Mouse (Mus musculus) cerebellum, adult 11-12 months (tissue): ENCODE data around the gene 1110051M20Rik.

Source experiments
- DNase-seq: peaks from one replicate; pipeline ENCODE4 v3.0.0; 2022

Gene 1110051M20Rik

DNA sequence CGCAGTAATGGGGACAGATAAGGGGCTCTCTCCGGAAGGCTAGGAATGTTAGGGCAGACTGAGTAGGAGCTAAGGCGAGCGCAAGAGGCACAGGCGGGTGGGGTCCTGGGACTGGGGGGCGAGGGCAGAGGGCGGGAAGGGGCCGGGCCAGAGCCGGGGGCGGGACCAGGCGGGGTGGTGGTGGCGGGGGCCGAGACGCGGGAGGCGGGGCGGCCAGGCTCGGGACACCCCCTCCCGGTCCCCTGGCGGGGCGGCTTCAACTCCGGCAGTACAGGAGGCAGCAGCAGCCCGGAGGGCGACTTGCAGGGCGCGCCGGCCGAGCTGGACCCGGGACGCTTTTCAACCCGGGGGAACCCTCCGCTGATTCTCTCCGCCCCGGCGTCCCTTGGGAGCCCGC, 12.8 kb upstream of the 1110051M20Rik start, which contains the start of gene Lrp4:
TSS of gene Lrp4 (plus strand) at position 253 of the 397 bp plus-strand sequence.
- DNase-seq, result no peak

DNA sequence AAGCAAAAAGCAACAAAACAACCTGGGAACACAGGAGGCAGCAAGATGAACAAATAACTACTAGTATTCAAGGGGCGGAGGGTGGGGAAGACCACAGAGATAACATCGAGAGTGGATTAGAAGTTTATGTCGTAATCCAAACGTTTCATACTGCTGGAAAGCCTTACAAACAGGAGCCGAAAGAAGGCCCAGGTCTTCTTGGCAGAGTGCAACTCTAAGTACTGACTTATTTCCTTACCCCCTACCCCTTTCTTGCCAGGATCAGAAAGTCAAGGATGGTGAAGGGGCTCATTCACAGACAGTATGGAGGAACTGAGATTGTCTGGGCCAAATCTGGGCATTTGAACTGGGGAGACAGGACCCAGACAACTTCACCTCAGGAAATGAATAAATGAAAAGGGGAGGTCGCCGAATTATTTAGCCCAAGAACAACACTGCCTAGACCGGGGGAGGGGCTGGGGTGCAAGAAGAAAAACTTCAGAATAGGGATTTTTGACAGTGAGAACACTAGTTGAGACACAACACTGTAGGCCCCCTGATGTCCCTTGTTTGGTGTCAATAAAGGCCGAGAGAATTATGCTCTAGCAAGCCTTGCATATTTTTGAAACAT, 12.1 kb upstream of the 1110051M20Rik start:
- no peak for DNase-seq

DNA sequence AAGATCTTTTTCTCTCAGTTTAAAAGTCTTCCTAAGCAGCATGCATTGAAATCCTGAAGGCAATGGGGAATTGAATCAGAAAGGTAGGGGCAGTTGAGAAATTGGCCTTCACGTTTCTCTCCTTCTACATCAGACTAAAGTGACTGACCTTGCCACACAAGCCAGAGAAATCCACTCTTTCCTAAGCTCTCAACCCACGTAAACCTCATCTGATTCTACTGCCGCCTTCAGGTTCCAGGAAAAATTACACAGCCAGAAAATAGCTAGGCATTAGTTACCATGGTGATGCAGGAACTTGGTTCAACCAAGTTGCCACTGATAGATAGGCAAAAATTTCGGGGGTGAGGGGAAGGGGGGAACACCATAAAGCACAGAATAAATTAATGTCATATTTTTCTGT, 11.3 kb upstream of the 1110051M20Rik start:
- no peak for DNase-seq

DNA sequence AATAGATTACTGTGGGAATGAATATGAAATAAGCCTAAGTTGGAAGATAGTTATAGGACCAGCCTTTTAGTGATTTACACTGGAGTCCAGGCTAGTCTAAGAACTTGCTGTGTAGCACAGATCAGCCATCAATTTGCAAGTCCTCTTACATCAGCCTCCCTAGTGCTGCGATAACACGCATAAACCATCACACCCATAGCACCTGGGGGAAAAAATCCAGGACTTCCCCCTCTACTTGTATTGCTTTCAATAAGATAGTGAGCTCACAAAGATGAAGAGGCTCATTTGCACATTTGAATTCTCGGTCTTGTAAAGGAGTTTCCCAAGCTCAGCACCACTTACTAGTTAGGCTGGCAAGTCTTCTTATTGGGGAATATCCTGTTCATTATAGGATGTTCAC, 9.9 kb upstream of the 1110051M20Rik start:
- no peak for DNase-seq

DNA sequence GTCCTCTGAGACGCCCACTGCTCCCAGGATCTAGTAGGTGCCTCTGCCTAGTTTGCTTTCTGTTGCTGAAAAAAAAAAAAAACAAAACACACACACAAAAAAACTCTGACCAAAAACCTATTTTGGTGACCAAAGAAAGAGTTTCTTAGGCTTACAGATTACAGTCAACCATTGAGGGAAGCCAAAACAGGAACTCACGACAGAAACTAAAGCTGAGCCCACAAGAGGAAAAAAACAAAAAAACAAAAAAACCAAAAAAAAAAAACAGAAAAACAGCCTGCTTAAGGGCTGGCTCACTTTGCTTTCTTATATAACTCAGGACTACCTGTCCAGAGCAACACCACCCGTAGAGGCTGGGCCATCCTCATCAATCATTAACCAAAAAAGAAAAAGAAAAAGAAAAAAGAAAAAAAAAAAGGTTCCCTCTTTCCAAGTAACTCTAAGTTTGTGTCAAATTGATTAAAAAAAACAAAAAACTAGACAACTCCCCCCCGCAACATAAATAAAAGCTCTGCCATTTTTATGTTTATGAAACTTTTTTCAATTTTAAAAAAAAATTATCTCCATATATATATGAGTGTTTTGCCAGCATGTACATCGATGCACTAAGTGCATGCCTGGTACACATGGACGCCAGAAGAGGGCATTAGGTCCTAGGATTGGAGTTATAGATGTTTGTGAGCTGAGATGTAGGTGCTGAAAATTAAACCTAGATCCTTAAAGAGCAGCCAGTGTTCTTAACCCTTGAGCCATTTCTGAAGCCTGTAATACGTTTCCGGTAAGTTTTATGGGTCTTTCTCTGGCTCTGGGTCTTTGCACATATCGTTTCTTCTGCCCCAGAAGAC, 8.9 kb upstream of the 1110051M20Rik start:
- DNase-seq, result no peak

DNA sequence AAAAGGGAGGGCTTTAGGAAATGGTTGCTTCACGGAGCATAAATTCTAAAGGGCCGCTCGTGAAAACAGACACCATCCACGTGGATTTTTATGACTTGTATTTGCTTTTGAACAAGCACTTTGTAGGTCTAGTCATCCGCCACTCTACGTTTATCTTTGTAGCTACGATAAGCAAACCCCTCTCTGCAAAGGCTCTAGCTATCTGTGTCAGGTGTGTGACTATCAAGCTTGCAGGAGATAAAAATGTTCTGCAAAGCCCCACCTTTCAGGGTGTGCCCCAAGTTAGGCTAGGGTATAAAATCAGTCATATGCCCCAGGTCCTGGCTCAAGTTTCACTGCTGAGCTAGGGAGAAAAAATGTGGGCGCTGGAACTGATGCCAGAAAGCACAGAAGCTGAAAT, 8.2 kb upstream of the 1110051M20Rik start:
- no peak for DNase-seq

DNA sequence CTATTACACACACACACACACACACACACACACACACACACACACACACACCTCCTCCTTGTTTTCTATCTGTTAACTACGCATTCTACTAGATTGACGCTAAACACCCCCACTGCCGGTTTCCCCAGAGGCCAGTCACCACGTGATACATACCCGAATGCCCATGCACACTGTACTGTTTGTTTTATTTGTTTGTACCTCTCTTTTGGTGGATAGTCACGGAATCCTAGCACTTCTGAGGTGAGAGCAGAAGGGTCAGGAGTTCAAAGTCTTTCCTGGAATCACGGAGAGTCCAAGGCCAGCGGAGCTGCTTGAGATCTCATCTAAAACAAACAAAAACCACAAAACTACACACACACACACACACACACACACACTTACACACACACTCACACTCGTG, 5.8 kb upstream of the 1110051M20Rik start:
- DNase-seq, result no peak

DNA sequence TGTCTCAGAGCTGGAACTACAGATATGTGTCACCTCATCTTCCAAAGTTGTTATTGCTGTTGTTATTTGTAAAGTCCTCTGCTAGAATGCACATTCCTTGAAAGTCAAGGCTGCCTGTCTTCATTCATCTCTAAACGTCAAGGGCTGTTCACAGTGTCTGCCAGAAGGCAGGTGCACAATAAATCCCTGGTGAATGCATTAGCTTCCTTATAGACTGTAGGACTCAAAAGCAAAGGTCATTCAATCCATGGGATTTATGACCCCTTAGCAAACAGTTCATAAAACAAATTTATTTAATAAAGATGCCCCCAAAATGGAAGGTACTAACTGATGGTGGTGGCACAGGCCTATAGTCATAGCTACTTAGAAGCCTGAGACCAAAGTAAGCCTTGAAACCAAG, 5.2 kb upstream of the 1110051M20Rik start:
- no peak for DNase-seq

DNA sequence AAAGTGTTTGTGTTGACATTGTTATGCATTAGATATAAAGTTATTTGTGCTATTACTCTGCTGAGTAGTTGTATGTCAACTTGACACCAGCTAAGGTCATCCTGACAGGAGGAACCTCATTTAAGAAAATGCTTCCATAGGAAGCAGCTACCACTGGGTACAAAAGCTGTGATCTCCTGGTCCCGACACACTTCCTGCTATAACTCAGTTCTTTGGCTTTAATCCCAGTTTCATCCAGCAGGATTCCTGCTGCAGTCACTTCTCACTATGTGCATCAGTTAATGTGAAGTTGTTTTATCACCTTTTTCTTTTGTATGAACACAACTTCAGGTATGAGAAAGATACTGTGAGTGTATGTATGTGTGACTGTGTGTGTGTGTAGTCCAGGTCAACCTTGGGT, 2.3 kb downstream of the 1110051M20Rik start:
- no peak for DNase-seq

DNA sequence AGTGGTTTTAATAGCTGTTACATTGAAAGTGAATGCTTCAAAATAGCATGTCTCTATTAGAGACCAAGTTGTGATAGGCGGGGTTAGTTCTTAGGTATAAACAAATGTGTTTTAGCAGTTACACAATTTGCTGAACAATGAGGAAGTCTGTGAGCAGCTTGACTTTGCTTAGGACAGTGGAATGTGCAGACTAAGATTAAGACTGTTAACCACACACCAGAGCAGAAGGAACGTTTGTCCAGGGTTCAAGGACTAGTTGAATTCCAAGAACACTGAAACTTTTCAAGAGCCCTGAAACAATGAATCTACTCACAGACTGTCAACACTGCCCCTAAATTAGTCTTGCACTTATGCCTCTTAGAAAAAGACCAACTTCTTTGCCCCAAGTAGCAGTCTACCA, 2.8 kb downstream of the 1110051M20Rik start:
- no peak for DNase-seq

DNA sequence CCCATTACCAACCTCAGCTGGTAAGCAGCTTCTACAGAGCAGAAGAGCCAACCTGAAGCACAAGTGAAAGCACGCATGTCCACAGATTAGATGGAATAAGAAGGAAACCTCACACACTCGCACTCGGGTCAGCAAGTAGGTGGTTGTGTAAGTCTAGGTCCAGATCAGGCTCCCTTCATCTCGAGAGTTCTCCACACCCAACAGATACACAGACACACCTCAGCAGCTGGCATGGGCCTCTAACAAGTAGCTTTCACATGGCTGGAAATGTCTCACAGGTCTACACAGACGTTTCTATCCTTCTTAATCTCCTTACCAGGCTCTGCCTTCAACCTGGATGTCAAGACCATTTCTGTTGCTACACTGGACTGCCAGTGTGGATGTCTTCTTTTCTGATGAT, 3.8 kb downstream of the 1110051M20Rik start:
- DNase-seq, result no peak

DNA sequence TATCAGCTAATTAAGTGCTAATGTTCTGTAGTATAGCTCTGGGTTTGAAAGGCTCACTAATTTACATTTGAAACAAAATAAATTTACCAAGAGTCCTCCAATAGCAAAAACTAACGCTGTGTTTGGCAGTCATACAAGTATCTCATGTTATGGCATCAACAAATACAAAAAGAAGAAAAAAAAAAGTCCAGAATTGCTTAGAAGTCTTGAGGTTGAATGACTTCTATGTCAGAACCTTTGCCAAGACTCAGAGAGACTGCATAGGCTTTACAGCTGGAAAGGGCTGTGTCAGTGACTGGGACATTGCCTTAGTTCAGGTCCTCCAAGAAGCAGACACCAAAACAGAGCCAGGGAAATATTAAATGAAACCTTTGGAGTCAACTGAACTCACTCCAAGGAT, 4.6 kb downstream of the 1110051M20Rik start:
- no peak for DNase-seq

DNA sequence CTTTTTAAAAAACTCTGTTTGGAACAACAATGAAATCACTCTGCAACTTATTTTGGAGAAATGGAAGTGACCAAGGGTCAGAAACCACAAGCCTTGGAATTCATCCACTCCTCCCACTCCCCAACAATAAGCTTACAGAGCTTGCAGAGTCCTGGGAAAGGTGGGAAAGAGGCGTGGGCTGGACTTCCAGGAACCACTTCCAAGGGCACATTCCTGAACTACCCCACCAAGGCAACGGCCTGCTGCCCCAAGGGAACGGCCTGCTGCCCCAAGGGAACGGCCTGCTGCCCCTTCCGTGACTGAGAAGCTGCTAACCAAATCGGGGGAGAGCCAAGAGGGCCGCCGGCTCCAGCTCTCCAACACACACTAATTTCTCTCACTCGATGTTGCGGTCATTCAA, 5.2 kb downstream of the 1110051M20Rik start:
- no peak for DNase-seq

DNA sequence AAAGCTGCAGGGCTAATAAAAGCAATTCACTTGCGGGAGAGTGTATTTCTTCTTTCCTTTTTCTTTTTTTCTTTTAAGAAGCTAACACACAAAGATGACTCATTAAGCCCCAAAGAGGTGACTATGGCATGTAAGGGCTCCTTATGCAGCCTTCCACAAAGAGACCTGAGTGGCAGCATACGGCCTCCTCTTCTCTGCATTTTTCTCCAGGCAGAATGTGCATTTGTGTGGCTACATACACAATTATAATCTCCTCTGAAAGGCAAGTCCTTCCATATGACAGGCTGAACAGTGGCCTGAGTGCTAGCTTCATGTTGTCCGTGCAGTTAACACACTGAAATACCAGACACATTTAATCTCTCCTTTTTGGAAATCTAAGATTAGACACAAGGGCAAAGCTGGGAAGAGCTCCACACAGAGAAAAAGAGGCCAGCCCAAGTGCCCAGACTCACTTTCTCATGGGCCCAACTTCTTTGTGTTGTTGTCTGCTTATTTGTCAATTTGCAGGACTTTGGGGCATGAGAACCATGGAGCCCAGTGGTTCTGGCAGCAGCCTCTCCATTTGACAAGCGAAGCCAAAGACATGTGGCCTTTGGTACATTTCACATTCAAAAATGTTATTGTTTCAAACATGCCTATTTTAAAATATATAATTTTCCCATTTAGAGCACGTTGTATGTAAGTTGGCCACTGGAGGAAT, 7.2 kb downstream of the 1110051M20Rik start:
- no peak for DNase-seq

DNA sequence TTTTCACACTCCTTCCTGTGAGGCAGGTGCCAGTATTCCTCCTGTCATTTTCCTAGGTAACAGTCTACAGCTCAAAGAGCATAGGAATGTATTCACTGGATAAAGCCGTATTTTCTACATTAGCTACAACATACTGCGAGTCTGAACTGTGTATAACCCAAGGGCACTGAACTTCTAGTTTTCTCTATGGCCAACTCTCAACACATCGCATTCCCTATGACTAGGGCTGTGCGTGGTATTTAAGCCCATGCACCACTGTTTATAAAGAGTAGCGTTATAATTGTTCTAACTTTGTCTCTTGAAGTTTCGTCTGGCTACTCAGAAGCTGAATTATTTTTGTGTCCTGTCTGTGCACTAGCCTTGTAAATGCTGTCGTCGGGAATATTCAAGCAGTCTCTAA, 7.8 kb downstream of the 1110051M20Rik start:
- no peak for DNase-seq

DNA sequence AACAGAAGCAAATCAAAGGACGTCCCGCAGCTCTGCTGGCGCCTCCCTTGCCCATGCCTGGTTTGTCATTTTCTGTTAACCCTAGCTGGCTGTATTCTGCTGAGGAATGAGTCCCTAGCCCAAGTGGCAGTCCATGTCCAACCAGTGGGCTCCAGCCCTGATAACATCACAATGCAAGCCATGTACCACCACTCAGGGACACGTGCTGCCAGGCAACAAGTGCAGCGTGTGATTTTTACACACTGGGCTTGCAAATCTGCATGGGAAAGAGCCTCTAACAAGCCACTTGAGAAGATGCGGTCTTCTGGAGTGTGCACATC, 13.9 kb downstream of the 1110051M20Rik start:
- no peak for DNase-seq

DNA sequence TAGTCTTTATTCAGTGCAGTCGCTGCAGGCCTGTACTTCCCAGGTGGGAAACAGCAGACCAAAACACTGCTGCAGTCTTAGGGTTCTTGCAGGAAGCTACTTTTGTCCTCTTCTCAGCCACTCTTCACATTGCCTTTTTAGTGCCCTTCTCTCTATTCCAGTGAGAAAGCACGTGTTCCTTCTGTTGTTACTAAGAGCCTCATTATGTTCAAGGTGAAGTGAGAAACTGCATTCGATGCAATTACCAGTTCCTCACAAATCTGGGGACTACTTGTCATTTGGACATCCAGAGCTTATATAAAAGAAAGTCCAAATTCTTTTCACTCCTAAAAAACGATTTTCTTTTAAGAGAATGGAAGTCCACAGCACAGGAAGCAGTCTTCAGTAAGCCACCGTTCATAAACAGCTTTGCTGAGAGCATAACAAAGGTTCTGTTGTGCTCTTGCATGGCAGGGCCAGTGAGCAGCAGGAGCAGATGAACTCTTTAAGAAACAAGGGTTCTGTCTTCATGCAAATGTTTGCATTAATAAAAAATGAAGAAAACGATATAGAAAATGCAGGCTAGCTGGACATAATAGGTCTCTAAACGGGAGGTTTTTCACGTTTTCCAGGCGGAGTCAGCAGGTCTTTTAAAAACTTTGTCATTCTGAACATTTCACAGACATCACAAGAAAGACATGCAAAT, 14.4 kb downstream of the 1110051M20Rik start:
- no peak for DNase-seq

DNA sequence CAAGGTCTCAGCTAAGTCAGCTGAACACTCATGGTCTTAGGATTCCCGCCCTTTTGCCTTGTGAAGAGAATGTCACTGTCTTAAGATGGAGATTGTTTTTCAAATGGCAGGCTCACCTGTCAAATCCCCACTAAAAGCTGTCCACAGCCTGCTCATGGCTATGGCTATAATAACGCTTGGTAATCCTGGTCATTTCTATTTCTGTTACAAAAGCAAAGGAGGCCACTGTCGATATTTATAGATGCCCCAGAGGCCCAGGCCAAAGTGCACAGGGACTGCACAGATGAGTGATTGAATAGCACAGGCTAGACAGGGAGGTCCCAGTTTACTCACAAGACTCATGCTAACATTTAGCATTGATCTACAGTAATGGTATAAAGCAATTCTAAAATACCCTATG, 15.4 kb downstream of the 1110051M20Rik start:
- DNase-seq, result no peak

DNA sequence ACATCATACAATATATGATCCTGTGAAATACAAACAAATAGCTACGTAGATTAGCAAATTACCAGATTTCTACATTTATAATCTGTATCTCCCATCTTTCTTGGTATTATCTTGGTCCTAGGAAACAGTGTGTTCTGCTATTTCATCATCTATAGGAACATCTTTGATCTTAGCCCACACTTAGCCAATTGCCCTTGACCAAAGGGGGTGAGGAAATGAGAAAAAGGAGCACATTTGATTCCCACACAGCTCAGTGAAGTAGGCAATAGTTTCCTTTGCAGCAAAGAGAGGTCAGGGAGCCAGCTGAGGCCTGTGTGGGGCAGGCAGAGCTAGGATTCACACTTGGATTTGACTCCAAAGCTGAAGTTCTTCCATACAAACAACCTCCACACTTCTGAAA, 18.2 kb downstream of the 1110051M20Rik start:
- DNase-seq, result no peak

DNA sequence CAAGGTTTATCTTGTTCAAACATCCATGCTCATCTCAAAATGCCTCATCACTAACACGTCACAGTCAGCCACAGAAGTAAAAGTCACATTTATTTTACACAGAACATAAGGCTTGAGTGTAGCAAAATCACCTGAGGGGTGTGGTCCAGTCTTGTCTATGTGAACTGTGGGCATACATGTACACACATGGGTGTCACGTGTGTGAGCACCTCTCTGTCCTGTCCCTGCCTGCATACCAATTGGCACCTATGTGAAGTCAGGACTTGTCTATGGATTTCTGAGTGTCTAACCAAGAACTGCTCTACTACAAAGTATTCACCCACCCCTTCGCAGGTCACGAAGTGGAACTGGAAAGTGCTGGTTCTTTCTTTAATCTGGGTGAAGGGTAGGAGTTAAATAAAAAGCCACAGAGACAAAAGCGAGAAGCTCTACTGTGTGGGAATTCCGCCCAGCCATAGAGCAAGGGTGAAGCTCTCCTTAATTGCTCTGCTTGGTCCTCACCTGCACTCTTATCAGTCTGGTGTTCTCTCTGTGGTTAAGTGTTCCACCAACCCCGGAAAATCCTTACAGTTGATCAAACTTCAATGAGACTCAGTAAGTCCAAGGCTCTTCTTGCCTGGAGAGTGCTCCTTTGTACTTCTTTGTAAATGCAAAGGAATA, 20.3 kb downstream of the 1110051M20Rik start:
- DNase-seq, result no peak

DNA sequence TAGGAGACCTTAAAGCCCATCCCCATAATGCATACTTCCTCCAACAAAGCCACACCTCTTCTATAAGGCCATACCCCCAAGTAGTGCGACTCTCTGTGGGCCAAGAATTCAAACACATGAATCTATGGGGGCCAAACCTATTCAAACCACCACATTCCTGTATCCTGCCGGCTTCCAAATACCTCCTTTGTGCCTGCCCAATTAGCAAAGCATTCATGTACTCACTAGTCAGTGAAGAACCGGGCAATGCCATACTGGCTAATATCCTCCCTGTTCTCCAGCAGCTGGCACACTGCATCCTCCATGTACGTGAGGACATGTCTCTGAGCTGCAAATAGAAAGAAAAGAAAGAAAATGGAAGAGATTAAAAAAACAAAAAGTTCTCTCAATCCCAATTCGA, 22.9 kb downstream of the 1110051M20Rik start:
- DNase-seq, result no peak

DNA sequence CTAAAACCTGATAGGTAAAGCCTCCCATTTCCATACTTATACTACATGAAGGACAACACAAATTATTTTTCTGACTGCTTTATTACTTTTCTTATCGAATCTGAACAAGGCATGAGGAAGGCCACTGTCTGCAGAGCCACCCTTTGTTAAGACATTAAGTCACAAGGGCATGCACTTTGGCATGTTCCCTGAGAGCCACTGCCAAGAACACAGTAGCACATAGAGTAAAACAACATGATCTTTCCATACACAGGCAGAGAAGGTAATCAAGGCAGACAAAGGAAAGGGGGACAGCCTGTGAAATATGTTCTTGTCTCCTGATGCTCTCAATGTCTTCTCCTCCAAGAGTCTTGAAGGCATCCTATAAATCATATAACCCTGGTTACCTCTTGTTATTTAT, 30.7 kb downstream of the 1110051M20Rik start:
- no peak for DNase-seq

DNA sequence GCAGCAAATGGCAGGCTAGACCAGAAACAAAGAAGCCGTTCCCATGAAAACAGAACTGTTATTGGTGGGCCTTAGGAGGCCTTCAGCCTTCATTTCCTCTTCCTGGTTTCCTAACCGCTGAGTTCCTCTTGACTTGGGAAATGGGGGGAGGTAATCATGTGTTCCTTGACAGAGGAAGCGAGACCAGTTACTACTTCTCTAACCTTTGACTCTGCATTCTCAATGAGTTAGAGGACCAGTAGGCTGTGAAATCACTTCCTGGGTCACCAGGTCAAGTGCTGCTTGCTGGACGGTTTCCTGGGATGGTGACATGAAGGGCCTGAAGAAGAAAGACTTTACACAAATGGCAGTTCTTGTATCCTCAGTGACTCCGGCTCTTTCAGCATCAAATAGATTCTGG, 32.1 kb downstream of the 1110051M20Rik start:
- no peak for DNase-seq
